Mouse (Mus musculus) liver, embryonic 11.5 days (tissue): ENCODE results near the gene Oxgr1. TPM values are rescaled to one million over a fixed set of nuclear protein-coding genes. Genes with fewer than 3 reads are reported as not detected.

Experiments
- ATAC-seq: fragments of 200-750 bp; cut with Nextera tagmentation; replicated peaks from 2 replicates; pipeline ENCODE4 v1.8.0; 2017; ENCODE audit warnings: moderate number of reproducible peaks, mild to moderate bottlenecking, moderate TSS enrichment, moderate library complexity; ENCODE audit not compliant: low FRiP score
- DNase-seq: peaks from one replicate; pipeline ENCODE4 v3.0.0-alpha.2; 2017; ENCODE audit warnings: low spot score
- H3K27ac ChIP-seq: fragments of 300-500 bp; sonication (generic); 2 replicates; pipeline ENCODE4 v1.5.1; 2014; ENCODE audit warnings: mild to moderate bottlenecking, low read depth, low read length, control low read depth
- H3K27me3 ChIP-seq: fragments of 300-500 bp; sonication (generic); replicated peaks from 2 replicates; pipeline ENCODE4 v1.6.1; 2014; ENCODE audit warnings: low read length, mixed read lengths; ENCODE audit not compliant: control insufficient read depth, insufficient read depth
- H3K36me3 ChIP-seq: fragments of 300-500 bp; sonication (generic); 2 replicates; pipeline ENCODE4 v1.6.1; 2014; ENCODE audit warnings: mild to moderate bottlenecking, low read length, moderate library complexity, mixed read lengths; ENCODE audit not compliant: control insufficient read depth, insufficient read depth
- H3K4me1 ChIP-seq: fragments of 300-500 bp; sonication (generic); replicated peaks from 2 replicates; pipeline ENCODE4 v1.6.1; 2014; ENCODE audit warnings: low read length, mixed read lengths; ENCODE audit not compliant: control insufficient read depth, insufficient read depth
- H3K4me2 ChIP-seq: fragments of 300-500 bp; sonication (generic); 2 replicates; pipeline ENCODE4 v1.6.1; 2014; ENCODE audit warnings: mild to moderate bottlenecking, control low read depth, moderate library complexity
- H3K4me3 ChIP-seq: fragments of 300-500 bp; sonication (generic); 2 replicates; pipeline ENCODE4 v1.5.1; 2014; ENCODE audit warnings: low read depth, low read length, control low read depth
- H3K9ac ChIP-seq: fragments of 300-500 bp; sonication (generic); 2 replicates; pipeline ENCODE4 v1.6.1; 2014; ENCODE audit warnings: low read depth, low read length, control low read depth
- H3K9me3 ChIP-seq: fragments of 300-500 bp; sonication (generic); 2 replicates; pipeline ENCODE4 v1.6.1; 2016; ENCODE audit warnings: low read length, inconsistent platforms, mixed read lengths; ENCODE audit not compliant: control insufficient read depth
- WGBS: fragments of 180-500 bp; shearing (Covaris S2); extraction: QIAGEN DNeasy Blood & Tissue Kit; methylation state at CpG from one replicate; pipeline ENCODE4 v1.1.7; 2014; 5-methylcytosine and 5-hydroxymethylcytosine counted together
- polyA plus RNA-seq: library from polyadenylated mRNA; unstranded; fragments of >200 nt; fragmentation: Nextera tagmentation; extraction: Ambion mirVana; gene quantifications from 2 replicates; pipeline ENCODE4 v1.2.1, GENCODE M21; 2014

Oxgr1 gene
- polyA plus RNA-seq, 1 experiment from 2014 or later = not detected

DNA sequence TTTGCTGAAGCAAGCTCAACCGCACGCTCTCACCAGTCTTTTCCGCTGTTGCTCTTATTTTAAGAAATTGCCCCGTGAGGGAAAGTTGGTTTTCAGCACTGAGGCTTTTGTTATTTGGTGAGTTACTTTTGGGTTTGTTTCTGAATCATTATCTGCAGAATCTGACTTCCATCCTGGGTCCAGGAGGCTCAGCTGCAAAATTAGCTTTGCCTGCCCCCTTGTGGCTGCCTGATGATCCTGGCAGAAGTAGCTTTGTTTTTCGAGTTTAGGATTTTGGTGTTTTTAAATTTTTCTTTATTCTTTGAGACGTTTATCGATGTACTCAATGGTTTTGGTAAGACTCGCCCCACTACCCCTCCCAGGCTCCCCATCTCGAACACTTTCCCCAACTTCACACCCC lies 18.9 kb upstream of the Oxgr1 start:
- Histone ChIP-seq H3K4me1 (no peaks in the 10 kb centered on the region), H3K4me2 (no peak overlapping the region), H3K9me3 (no peaks in the 10 kb centered on the region), H3K27ac (no peak overlapping the region), H3K27me3 (no peaks in the 10 kb centered on the region), H3K36me3 (no peaks in the 10 kb centered on the region), H3K4me3 (no peak overlapping the region), H3K9ac (no peak overlapping the region)
- no peak for DNase-seq
- no peak for ATAC-seq
- WGBS = 61% methylated on average over 9 of the region's 9 CpGs

DNA sequence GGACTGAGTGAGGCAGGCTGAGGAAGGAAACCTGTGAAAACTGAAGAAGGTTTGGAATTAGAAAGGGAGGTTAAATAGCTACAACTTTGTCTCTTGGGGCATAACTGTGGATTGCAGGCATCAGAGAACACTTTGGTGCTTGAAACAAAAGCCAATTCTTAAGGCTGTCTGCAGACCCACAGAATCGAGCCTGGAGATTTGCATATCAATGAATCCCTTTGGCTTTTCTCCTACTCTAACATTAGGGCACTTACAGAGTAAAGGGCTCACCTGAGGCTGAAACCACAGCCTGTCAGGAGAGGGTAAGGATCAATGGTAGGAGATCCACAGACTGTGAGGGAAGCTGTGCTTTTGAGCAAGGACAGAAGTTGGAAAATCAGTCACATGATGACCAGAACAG lies 8.8 kb downstream of the Oxgr1 start:
- ATAC-seq = no peak
- no peaks in the 10 kb centered on the region for H3K4me1 ChIP-seq
- no peaks in the 10 kb centered on the region for H3K36me3 ChIP-seq
- H3K4me2 ChIP-seq = no peak overlapping the region
- no peak overlapping the region for H3K9ac ChIP-seq
- H3K27ac ChIP-seq = no peak overlapping the region
- no peaks in the 10 kb centered on the region for H3K9me3 ChIP-seq
- 13% methylated on average over 1 of the region's 1 CpGs for WGBS
- no peak overlapping the region for H3K4me3 ChIP-seq
- no peaks in the 10 kb centered on the region for H3K27me3 ChIP-seq
- DNase-seq = no peak

DNA sequence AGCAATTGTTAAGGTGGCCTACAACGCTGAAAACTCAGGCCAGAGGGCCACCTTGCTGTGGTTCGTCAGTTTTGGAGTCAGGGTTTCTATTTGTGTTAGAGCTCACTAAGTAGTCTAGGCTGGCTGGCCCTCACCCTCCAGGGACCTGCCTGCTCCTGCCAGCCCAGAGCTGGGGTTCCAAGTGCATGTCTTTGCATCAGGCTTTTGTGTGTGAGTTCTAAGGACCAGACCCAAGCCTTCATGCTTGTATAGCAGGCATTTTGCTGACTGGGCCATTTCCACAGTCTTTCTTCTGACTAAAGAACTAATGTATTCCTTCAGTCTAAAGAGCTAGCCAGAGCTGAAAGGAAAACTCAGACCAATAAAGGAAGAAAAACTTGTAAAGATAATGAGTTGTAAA lies 22.3 kb downstream of the Oxgr1 start:
- no peak overlapping the region for H3K27ac ChIP-seq
- H3K9me3 ChIP-seq = no peaks in the 10 kb centered on the region
- no peaks in the 10 kb centered on the region for H3K4me1 ChIP-seq
- no peaks in the 10 kb centered on the region for H3K27me3 ChIP-seq
- ATAC-seq (no peak), DNase-seq (no peak)
- H3K4me2 ChIP-seq = no peak overlapping the region
- no peaks in the 10 kb centered on the region for H3K36me3 ChIP-seq
- no peak overlapping the region for H3K9ac ChIP-seq
- H3K4me3 ChIP-seq = no peak overlapping the region
- WGBS = 78% methylated on average over 2 of the region's 2 CpGs

DNA sequence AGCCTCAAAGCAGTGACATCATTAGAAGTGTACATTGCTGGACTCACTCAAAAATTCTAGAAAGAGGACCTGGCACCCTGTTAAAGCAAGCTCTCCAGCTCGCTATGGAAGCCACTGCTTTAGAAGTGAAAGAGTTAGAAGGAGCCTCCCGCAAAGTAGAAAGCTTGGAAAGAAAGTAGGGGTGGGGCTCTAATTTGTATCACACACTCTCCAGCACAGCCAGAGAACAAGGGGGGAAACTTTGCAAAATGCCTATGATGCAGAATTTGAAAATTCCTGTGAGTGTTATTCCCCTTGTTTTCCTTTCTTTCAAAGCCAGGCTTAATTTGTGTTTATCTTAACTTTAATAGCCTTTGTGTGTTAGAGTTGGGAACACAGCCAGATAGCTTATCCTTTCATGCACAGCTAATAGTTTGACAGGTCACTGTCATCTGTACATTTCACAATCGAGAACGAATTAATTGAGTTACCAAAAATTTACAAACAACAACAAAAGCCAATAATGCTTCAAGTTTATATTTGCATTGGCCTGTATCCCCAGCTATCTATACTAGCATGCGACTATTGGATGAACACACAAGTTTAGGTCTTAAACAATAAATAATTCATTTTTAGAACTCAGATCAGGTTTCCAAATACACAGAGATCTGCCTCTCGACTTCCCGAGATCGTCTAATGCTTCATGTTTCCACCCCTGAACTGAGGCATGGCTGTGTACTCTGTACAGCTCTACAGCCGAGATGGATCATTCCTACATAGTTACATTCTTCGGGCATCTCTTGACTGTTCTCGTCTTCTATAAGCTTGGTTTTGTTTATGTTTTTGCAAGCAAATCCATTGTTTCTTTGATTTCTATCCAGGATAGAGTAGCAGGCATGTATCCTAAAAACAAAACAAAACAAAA lies 32.0 kb downstream of the Oxgr1 start:
- Histone ChIP-seq H3K9me3 (no peaks in the 10 kb centered on the region), H3K4me3 (no peak overlapping the region), H3K9ac (no peak overlapping the region), H3K27me3 (no peaks in the 10 kb centered on the region), H3K36me3 (no peaks in the 10 kb centered on the region), H3K4me2 (no peak overlapping the region), H3K4me1 (no peaks in the 10 kb centered on the region), H3K27ac (no peak overlapping the region)
- ATAC-seq = no peak
- DNase-seq = no peak
- WGBS = 78% methylated on average over 11 of the region's 11 CpGs

DNA sequence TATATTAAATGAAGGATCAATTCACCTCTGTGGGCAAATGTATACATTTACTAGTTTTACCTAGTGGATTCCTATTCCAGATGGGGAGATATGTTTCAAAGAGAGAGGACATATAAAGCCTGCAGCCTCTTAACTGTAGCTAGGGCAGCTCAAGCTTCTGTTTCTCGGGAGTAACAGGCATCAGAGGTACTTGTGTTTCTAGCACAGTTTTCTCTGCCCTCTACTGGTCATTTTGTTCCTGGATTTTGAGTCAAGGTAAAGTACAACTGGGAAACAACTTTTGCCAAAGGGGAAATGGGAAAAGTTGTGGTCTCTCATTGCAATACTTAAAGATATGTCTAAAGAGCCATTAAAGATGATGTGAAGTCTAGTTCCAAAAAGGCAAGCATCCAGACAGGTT lies 37.1 kb downstream of the Oxgr1 start:
- Histone ChIP-seq H3K4me2 (no peak overlapping the region), H3K9ac (no peak overlapping the region), H3K4me1 (no peaks in the 10 kb centered on the region), H3K27me3 (no peaks in the 10 kb centered on the region), H3K27ac (no peak overlapping the region), H3K4me3 (no peak overlapping the region), H3K9me3 (no peaks in the 10 kb centered on the region), H3K36me3 (no peaks in the 10 kb centered on the region)
- no peak for ATAC-seq
- DNase-seq = no peak
- 38% methylated on average over 1 of the region's 1 CpGs for WGBS

DNA sequence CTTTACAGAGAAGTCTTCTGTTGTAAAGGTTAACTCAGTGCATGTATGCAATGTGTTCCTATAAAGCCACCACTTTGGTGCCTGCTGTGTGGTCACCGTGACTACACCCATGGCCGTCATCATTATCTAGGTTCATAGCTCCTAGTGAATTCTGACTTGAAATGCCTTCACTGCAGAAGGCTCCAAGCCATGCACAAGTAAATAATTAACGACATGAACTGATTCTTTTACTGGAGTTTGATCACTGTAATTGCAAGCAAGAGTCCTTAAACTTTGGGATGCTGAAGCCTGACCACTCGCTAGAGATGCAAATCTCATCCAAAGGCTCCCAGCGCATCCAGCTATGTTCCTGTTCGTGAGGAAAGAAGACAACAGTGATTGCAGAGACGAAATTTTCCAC lies 38.6 kb downstream of the Oxgr1 start:
- WGBS = 84% methylated on average over 7 of the region's 7 CpGs

DNA sequence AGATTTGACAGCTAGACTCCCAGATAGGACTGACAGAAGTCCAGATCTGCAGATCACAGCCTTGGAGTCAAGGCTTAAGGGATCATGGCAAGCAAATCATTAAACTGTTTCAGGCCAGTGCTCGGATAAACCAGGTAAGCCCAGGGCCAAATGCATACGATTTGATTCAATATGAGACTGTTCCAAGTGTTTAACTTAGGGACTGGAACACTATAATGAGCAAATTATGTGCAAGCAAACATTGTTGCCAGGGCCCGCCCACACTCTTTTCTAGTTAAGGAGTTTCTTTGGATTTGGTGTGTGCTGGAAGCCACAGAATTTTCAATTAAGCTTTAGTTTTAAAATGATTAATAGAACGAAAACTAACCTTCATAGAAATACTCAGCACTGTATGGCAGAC lies 39.6 kb downstream of the Oxgr1 start:
- no peak overlapping the region for H3K4me2 ChIP-seq
- H3K27me3 ChIP-seq = no peaks in the 10 kb centered on the region
- no peak overlapping the region for H3K27ac ChIP-seq
- whole genome bisulfite sequencing = 77% methylated on average over 4 of the region's 4 CpGs
- no peaks in the 10 kb centered on the region for H3K9me3 ChIP-seq
- no peaks in the 10 kb centered on the region for H3K4me1 ChIP-seq
- ATAC-seq = no peak
- DNase-seq = no peak
- H3K9ac ChIP-seq = no peak overlapping the region
- no peak overlapping the region for H3K4me3 ChIP-seq
- H3K36me3 ChIP-seq = no peaks in the 10 kb centered on the region

More for the DNA sequence above, 38.6 kb downstream of the Oxgr1 start:
- Histone ChIP-seq H3K36me3 (no peaks in the 10 kb centered on the region), H3K27me3 (no peaks in the 10 kb centered on the region), H3K4me1 (no peaks in the 10 kb centered on the region), H3K27ac (no peak overlapping the region), H3K9me3 (no peaks in the 10 kb centered on the region), H3K4me2 (no peak overlapping the region), H3K4me3 (no peak overlapping the region), H3K9ac (no peak overlapping the region)
- no peak for ATAC-seq
- no peak for DNase-seq

DNA sequence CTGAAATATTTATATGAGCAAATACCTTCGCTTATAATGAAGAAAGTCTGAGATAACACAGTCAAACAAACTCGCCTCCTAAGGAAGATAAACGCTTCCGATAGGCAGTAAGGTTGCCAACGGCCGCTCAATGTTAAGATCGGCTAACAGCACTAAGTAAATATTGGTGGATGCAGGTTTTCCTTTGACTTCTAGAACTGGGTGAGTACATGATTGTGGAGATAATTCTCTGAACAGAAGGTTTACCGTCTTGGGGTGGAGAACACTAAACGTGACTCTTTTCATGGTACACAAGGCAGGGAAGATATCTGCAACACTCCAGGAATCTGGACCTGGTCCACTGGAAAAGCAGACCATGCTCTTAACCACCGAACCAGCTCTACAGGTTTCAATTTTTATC lies 52.6 kb downstream of the Oxgr1 start:
- Histone ChIP-seq H3K4me2 (no peak overlapping the region), H3K9me3 (no peaks in the 10 kb centered on the region), H3K9ac (no peak overlapping the region), H3K27me3 (no peaks in the 10 kb centered on the region), H3K27ac (no peak overlapping the region), H3K4me1 (no peaks in the 10 kb centered on the region), H3K4me3 (no peak overlapping the region), H3K36me3 (no peaks in the 10 kb centered on the region)
- WGBS = 62% methylated on average over 10 of the region's 10 CpGs
- DNase-seq (no peak), ATAC-seq (no peak)

DNA sequence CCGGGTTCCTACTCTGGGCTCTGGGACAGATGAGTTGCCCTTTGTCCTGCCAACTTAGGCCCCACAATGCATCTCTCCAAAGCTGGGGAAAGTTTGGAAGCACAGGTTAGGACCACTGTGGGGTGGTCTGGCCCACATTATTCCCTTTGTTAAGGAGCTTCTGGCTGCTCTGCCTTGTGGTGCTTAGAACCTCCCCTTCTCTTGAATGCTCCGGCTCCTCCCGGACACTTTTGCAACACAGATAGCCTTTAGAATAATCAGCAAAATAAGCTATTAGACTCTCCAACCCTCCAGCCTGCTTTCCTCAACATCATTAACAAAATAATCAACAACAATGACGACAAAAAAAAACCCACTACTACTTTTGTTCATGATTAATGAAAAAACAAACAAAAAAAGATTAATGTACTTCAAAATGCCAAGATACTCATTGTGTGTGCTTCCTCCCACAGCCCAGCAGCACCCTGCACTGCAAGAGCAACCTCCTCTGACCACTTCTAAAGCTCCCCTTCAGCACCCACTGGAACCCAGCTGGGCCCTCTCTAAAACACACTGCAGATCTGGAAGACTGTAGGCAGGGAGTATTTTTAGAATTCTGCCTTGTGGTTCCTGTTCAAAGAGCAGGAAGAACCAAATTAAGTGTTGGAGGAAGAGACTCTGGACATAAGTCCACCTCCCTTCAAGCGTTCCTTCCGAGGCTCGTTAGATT lies 53.1 kb downstream of the Oxgr1 start:
- H3K4me1 ChIP-seq = no peaks in the 10 kb centered on the region
- H3K27ac ChIP-seq = no peak overlapping the region
- no peak overlapping the region for H3K4me3 ChIP-seq
- H3K9ac ChIP-seq = no peak overlapping the region
- 48% methylated on average over 7 of the region's 7 CpGs for WGBS
- ATAC-seq (no peak), DNase-seq (no peak)
- no peak overlapping the region for H3K4me2 ChIP-seq
- H3K9me3 ChIP-seq = no peaks in the 10 kb centered on the region
- H3K36me3 ChIP-seq = no peaks in the 10 kb centered on the region
- H3K27me3 ChIP-seq = no peaks in the 10 kb centered on the region
